Mouse (Mus musculus) CH12.LX (cell line): Measurements from ENCODE around the gene Syk.

Source experiments
- BHLHE40 ChIP-seq: IDR thresholded peaks from 2 replicates; pipeline ENCODE4 v1.6.1; 2011; ENCODE audit warnings: mild to moderate bottlenecking, low read depth, low read length, improper control_type of control experiment
- CTCF ChIP-seq, 2 experiments: IDR thresholded peaks in 1 of 2; conservative IDR thresholded peaks in 1 of 2; 2 replicates each; pipeline ENCODE4 v1.5.1; 2011 to 2012; ENCODE audit warnings: low read depth in 2 of 2, low read length in 2 of 2, improper control_type of control experiment in 1 of 2, inconsistent platforms in 1 of 2, mild to moderate bottlenecking in 1 of 2, moderate library complexity in 1 of 2
- ELF1 ChIP-seq: IDR thresholded peaks from 2 replicates; pipeline ENCODE4 v1.6.1; 2014; ENCODE audit warnings: low read depth, mild to moderate bottlenecking, inconsistent platforms, low read length, improper control_type of control experiment
- EP300 ChIP-seq: IDR thresholded peaks from 2 replicates; pipeline ENCODE4 v1.6.1; 2011; ENCODE audit warnings: low read length, improper control_type of control experiment
- ETS1 ChIP-seq: conservative IDR thresholded peaks from 2 replicates; pipeline ENCODE4 v1.6.1; 2012; ENCODE audit warnings: low read depth, mild to moderate bottlenecking, inconsistent platforms, low read length, improper control_type of control experiment, moderate library complexity
- HCFC1 ChIP-seq: IDR thresholded peaks from 2 replicates; pipeline ENCODE4 v1.6.1; 2012; ENCODE audit warnings: low read depth, mild to moderate bottlenecking, inconsistent platforms, low read length, improper control_type of control experiment
- JUN ChIP-seq: IDR thresholded peaks from 2 replicates; pipeline ENCODE4 v1.6.1; 2011; ENCODE audit warnings: low read depth, mild to moderate bottlenecking, low read length, improper control_type of control experiment, moderate library complexity; ENCODE audit not compliant: insufficient read depth
- MAX ChIP-seq: IDR thresholded peaks from 2 replicates; pipeline ENCODE4 v1.6.1; 2011; ENCODE audit warnings: low read length, improper control_type of control experiment
- POLR2A ChIP-seq: IDR thresholded peaks from 2 replicates; pipeline ENCODE4 v1.6.1; 2011; ENCODE audit warnings: low read depth, mild to moderate bottlenecking, improper control_type of control experiment, low read length
- TCF12 ChIP-seq: IDR thresholded peaks from 2 replicates; pipeline ENCODE4 v1.6.1; 2014; ENCODE audit warnings: low read depth, mild to moderate bottlenecking, inconsistent platforms, low read length, improper control_type of control experiment
- USF1 ChIP-seq: IDR thresholded peaks from 2 replicates; pipeline ENCODE4 v1.6.1; 2014; ENCODE audit warnings: low read depth, mild to moderate bottlenecking, inconsistent platforms, low read length, improper control_type of control experiment
- ZC3H11A ChIP-seq: IDR thresholded peaks from 2 replicates; pipeline ENCODE4 v1.6.1; 2012; ENCODE audit warnings: low read depth, mild to moderate bottlenecking, inconsistent platforms, low read length, improper control_type of control experiment
- ZNF384 ChIP-seq: IDR thresholded peaks from 2 replicates; pipeline ENCODE4 v1.6.1; 2012; ENCODE audit warnings: low read depth, low read length, improper control_type of control experiment, inconsistent platforms

- peak; percentile 25 to 73; a peak in 3 of 4 replicates for TF ChIP-seq CTCF (conservative IDR thresholded peaks at IDR 0.05 in 1 of 2, IDR thresholded peaks at IDR 0.05 in 1 of 2; ENCODE audit: low read depth in 2 of 2, low read length in 2 of 2)
- TF ChIP-seq BHLHE40, result no peak
- no peak for TF ChIP-seq ZNF384
- TF ChIP-seq MAX, result no peak
- no peak for TF ChIP-seq USF1
- no peak for TF ChIP-seq ELF1
- no peak for TF ChIP-seq POLR2A
- TF ChIP-seq TCF12, result no peak
- no peak for TF ChIP-seq HCFC1
- TF ChIP-seq JUN, result no peak
- no peak for TF ChIP-seq ETS1
- TF ChIP-seq ZC3H11A, result no peak; the same call in 1 of the 2 replicates
- no peak for TF ChIP-seq EP300
Observed at GRCm38 (mm10) chr13:52565103-52565739, 17.8 kb upstream of the Syk start.
